Mouse (Mus musculus) embryo, embryonic 11 days (tissue): ENCODE data around the gene Cfap45.

Experiments used
- DNase-seq: peaks from one replicate; pipeline ENCODE4 v3.0.0-alpha.2; 2015

Cfap45 gene

GRCm38 (mm10) chr1:172566131-172566530 is 45.5 kb downstream of the Cfap45 start:
- no peak for DNase-seq

GRCm38 (mm10) chr1:172567758-172568157 is 47.2 kb downstream of the Cfap45 start:
- DNase-seq: peak; percentile 18

GRCm38 (mm10) chr1:172580116-172580515 is 59.5 kb downstream of the Cfap45 start:
- no peak for DNase-seq

GRCm38 (mm10) chr1:172582436-172582835 is 61.8 kb downstream of the Cfap45 start:
- no peak for DNase-seq

- no peak for DNase-seq
Measured at GRCm38 (mm10) chr1:172584271-172584670, 63.7 kb downstream of the Cfap45 start.

- no peak for DNase-seq
Measured at GRCm38 (mm10) chr1:172585026-172585425, 64.4 kb downstream of the Cfap45 start.

GRCm38 (mm10) chr1:172585612-172586567 is 65.3 kb downstream of the Cfap45 start:
- peak; percentile 55 for DNase-seq

- no peak for DNase-seq
Measured at GRCm38 (mm10) chr1:172590385-172590784, 69.8 kb downstream of the Cfap45 start, which contains the start of gene Slamf8. Gene Slamf8 (minus strand): TSS chr1:172590568.

- no peak for DNase-seq
Measured at GRCm38 (mm10) chr1:172593321-172593720, 72.7 kb downstream of the Cfap45 start.

- no peak for DNase-seq
Measured at GRCm38 (mm10) chr1:172593956-172594355, 73.4 kb downstream of the Cfap45 start.

GRCm38 (mm10) chr1:172594495-172594894 is 73.9 kb downstream of the Cfap45 start:
- DNase-seq: peak; percentile 66
